In the genomic region with DNA sequence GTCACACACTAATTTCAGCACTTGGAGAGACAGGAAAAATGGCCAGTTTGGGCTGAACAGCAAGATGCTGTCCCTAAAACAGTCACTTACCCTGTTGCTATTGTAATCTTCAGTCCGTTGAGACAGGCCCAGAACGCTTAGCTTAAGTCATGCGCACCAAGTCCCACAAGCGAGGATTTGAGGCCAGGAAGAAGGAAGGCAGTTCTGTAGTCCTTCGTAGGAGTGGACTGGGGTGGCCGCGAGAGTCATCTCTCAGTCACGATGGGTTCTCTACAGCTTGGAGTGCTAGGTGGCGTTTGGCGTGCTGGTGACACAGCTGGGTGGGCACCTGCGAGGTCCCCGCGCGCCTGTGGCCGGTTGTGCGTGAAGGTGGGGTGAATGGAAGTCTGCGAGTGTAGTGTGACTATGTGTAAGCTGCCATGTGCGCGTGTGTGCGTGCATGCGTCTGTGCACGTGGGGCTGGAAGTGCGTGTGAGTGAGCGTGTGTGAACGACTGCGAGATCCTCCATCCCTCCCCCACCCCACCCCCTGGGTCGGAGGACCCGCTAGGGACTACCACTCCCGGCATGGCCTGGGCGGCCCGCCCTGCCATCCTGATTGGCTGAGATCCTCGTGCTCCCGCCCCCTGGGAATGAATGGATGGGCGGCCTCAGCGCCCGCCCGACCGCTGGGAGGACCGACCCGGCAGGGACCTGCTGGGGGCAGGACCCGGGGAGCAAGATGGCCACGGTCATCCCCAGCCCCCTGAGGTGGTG, we compare ENCODE assay signal across 8 mouse cellular contexts. TPM values are rescaled to one million over a fixed set of nuclear protein-coding genes. Genes with fewer than 3 reads are reported as not detected.
DNase-seq lines count a peak whose midpoint lies in the region; ATAC-seq lines count a peak whose summit lies in the region.

No protein-coding gene starts in this region.

- H3K36me3 ChIP-seq in hindbrain, embryonic 13.5 days = peaks cover 17% of the 10 kb centered on the region

- H3K4me1 ChIP-seq in hindbrain, embryonic 13.5 days (replicated peaks) = peaks cover 85% of the 10 kb centered on the region

- H3K9me3 ChIP-seq in hindbrain, embryonic 13.5 days = no peaks in the 10 kb centered on the region

- peak overlapping the region; percentile 75 for H3K4me3 ChIP-seq in hindbrain, embryonic 13.5 days

- 1% methylated on average over 42 of the region's 42 CpGs for WGBS in hindbrain, embryonic 13.5 days

- peak; percentile 57 for ATAC-seq in hindbrain, embryonic 13.5 days (ENCODE audit: low FRiP score)

- H3K9ac ChIP-seq in hindbrain, embryonic 13.5 days = peak overlapping the region; percentile 88

- H3K27me3 ChIP-seq in hindbrain, embryonic 13.5 days = no peaks in the 10 kb centered on the region

- peak overlapping the region; percentile 96 for H3K27ac ChIP-seq in hindbrain, embryonic 13.5 days

- peak; percentile 95 for DNase-seq in NIH3T3 (ENCODE audit: low read depth)
- DNase-seq in cerebellum, postnatal 10 days = peak; percentile 97
- peak; percentile 88 to 93 for DNase-seq in frontal cortex, postnatal 14 days (ENCODE audit: low spot score in 2 of 2)
- DNase-seq in layer of hippocampus, postnatal 25 days (ENCODE audit: extremely low spot score in 1 of 2, low spot score in 1 of 2) = peak; percentile 85 to 93
- peak; percentile 91 for DNase-seq in lung, postnatal 14 days
- peak; percentile 84 for DNase-seq in retina, postnatal 7 days (ENCODE audit: low read depth, low spot score)
- DNase-seq in urinary bladder, adult 18-20 months (ENCODE audit: low spot score in 2 of 2) = peak; percentile 80 to 87

- H3K4me2 ChIP-seq in hindbrain, embryonic 13.5 days = peak overlapping the region; percentile 91

RNA-seq across cellular contexts. Expression of a gene that starts 3.8 kb away (rescaled TPM):
- polyA plus RNA-seq in hindbrain, embryonic 13.5 days (2015; fragmentation: Nextera tagmentation; extraction: Ambion mirVana) = 187 and 197 TPM in 2 replicates
- 100 to 1,000 TPM; 100 to 111 TPM for total RNA-seq in layer of hippocampus, postnatal 25 days (2021)

RNA-seq across cellular contexts. Expression of a gene that starts 18.4 kb away (rescaled TPM):
- 8.6 and 13.1 TPM in 2 replicates for polyA plus RNA-seq in hindbrain, embryonic 13.5 days (2015; fragmentation: Nextera tagmentation; extraction: Ambion mirVana)
- 10 to 100 TPM; 28.5 to 30.7 TPM for total RNA-seq in layer of hippocampus, postnatal 25 days (2021)

RNA-seq across cellular contexts. Expression of a gene that starts 25.8 kb away (rescaled TPM):
- 42.4 and 44.0 TPM in 2 replicates for polyA plus RNA-seq in hindbrain, embryonic 13.5 days (2015; fragmentation: Nextera tagmentation; extraction: Ambion mirVana)
- total RNA-seq in layer of hippocampus, postnatal 25 days (2021) = 10 to 100 TPM; 17.6 to 19.2 TPM

RNA-seq across cellular contexts. Expression of a gene that starts 59.3 kb away (rescaled TPM):
- 1.7 and 2.1 TPM in 2 replicates for polyA plus RNA-seq in hindbrain, embryonic 13.5 days (2015; fragmentation: Nextera tagmentation; extraction: Ambion mirVana)
- total RNA-seq in layer of hippocampus, postnatal 25 days (2021) = under 1 TPM in 1 of 2 experiments, not detected in 1; 0.37 TPM

Comparison
In these comparisons a context has a peak if more than half of its experiments do, and no peak if none do; other contexts are left out.
1. Peak in every context shown above with its lines: DNase-seq, ATAC-seq, H3K4me3 ChIP-seq and H3K27ac ChIP-seq.